Mouse (Mus musculus) yolk sac, embryonic 10.5 days (tissue): ENCODE data around the gene Cfl2.
"Not testable (repeated sequence)": the region's sequence is repeated elsewhere in the genome, so short reads cannot be mapped to it uniquely, and the experiment has no call there.

ENCODE experiments used
- DNase-seq: peaks from one replicate; pipeline ENCODE4 v3.0.0-alpha.2; 2017; ENCODE audit warnings: low spot score

Cfl2 gene

DNA sequence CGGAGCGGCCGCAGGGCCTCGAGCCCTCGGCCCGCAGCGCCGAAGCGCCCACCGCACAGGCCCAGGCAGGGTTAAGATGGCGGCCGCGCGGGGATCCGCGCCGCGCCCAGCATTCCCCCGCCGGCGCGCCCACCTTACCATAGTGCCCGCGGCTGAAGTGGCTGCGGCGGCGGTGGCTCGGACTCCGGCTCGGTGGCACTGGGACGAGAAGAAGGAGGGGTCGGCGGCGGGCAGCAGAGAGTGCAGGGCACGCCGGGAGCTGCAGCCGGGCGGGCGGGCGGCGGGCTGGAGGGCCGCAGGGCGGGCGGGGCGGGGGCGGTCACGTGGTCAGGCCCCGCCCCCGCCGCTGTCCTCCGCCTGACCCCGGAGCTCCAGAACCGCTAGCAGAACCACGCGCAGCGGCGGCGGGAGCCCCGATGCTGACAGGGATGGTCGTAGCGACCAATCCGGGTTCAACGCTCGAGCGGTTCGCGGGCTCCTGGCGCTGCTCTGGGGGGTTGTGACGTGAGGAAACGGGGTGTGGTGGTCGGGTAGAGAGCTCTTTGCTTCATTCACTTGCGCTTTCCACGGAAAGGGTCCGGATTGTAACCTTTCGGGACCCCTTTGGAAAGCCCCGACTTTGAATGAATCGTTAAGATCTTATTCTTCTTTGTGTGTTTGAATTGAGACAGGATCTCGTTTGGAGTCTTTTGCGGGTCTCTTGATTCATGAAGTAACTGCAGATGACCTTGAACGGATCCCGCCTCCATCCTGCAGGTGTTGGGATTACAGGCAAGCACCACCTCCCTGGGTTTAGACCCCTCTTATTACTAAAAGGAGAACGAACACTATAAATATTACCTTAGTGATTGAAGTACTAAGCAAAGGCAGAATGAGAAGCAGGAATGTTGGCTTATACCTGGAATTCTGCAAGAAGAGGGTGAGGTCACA is at the start of gene Cfl2:
TSS of gene Cfl2 (minus strand) at position 272 of the 930 bp plus-strand sequence.
- peak; percentile 88 for DNase-seq

DNA sequence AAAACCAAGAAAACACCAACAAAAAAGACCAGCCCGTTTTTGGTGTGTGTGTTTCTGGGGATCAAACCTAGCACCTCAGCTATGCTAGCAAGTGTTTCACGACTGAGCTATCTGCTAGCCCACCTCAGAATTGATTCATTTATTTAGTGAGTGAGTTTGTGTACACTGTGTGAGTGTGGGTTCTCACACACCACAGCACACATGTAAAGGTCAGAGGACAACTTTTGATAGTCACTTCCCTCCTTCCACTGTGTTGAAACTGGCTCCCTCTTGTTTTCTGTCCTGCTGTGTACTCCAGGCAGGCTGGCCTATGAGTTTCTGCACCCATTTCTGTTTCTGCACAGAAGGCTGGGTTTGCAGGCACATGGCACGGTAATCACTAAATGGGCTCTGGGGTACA is 47.7 kb upstream of the Cfl2 start:
- no peak for DNase-seq

GRCm38 (mm10) chr12:54892559-54892958 is 29.9 kb upstream of the Cfl2 start:
- not testable (repeated sequence) for DNase-seq

DNA sequence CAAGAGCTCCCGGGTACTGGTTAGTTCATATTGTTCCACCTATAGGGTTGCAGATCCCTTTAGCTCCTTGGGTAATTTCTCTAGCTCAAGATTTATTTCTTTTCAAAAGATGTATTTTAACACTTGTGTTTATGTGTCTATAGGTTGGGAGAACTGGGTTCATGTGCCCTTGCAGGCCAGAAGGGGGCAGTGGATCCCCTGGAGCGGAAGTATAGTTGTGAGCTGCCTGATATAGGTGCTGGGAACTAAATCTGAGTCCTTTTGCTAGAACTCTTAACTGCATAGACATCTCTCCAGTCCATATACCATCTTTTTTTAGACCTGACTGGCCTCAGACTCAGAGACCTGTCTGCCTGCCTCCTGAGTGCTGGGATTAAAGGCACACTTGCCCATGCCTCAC is 27.7 kb upstream of the Cfl2 start:
- DNase-seq, result no peak

DNA sequence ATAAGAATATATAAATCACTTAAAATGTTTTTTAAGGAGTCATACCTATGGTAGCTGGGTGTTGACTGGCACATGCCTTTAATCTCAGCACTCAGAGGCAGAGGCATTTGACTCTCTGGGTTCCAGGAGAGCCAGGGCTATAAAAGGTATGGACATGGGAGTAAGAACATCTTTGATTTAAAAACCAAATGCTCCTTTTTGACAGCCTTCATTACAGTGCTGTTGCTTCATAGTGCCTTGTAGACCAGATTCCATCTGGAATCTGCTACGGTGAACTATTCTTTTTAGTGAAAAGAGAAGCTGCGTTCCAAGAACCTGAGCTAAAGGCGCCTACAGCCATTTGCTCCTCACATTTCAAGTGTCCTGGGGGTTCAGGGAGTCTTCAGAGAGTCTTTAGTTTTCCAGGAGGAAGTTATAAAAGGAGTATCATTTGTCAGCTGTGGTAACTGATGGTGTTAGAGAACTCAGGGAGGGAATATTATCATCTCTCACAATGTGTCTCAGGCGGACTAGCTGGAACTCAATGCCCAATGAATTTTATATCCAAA is 25.0 kb upstream of the Cfl2 start:
- DNase-seq, result no peak

GRCm38 (mm10) chr12:54879630-54880029 is 17.0 kb upstream of the Cfl2 start:
- peak; percentile 12 for DNase-seq

DNA sequence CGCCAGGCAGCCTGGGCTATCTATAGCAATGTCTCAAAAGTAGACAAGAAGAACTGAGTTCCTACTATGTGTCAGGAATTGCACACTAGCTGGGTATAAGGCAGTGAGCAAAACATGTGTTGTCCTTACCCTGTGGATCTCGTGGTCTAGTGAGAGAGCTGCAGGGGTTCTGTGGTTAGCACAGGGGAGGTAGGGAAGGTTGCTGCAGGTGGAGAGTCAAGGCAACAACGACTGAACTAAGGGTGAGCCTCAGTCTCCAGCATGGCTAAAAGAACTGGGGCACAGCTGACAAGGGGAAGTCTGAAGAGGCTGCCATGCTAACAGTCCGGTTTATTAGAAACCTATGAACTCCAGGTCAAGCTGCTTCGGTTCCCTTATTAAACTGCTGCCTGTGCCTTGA is 16.5 kb upstream of the Cfl2 start:
- no peak for DNase-seq

DNA sequence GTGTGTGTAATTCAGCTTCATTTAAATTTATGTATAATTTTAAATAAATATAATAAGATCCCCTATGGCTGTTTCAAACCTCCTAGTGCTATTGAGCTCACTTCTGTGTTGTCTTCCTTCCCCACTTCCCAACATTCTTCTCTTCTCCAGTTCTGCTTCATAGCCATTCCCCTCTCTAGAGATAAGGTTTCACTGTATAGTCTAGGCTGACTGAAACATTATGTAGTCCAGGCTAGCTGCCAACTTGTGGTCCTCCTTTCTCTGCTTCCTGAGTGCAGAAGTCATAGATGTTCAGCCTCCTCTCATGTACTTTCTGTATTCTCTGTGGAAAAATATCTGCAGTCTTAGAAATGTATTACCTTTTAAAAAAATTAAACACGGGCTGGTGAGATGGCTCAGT is 15.2 kb upstream of the Cfl2 start:
- DNase-seq, result no peak

GRCm38 (mm10) chr12:54876879-54877278 is 14.2 kb upstream of the Cfl2 start:
- no peak for DNase-seq

DNA sequence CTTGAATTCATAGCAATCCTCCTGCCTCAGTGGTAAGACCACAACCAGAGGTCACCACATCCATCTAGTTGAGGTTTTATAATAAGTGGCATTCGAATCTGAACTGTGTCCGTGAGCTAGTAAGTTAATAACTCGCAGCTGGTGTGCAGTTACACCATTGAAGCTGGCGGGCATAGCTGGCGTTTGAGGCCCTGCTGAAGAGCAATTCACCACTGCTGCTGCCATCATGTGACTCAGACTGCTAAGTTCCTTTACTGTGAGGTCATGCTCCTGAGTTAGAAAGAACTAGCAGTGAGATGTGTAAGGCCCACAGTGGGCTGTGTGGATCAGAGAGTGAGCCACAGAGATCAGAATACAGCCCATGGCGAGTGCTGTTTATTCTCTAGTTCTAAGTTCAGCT is 12.0 kb upstream of the Cfl2 start:
- no peak for DNase-seq

DNA sequence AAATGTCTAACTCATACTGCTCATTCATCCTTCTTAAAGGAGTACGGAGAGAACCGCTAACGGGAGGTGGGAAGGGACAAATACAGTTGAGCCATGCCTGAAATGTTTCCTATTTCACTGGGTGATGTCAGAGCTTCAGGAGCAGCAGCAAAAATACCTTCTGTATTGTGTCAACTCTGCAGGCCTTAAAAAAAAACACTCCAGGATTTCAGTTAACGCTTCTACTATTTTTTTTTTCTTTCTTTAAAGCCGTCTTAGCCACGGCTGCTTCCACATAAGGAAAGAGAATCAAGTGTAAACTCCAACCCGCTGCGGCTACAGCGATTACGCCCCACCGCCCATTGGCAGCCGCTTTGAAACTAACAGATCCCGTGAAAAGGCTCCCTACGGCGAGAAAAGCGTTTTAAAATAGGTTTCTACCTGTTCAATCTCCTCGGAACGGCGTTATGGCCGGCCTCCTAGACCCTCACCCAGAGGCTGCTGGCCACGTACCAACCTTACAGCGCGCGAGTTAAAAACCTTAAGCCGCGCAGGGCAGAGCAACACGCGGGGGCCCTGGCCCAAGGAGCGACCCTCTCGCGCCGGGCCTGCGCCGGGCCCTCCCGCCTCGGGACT is 579 bp downstream of the Cfl2 start:
- DNase-seq, result no peak

- DNase-seq, result no peak
Measured at GRCm38 (mm10) chr12:54859531-54859930, 3.1 kb downstream of the Cfl2 start.

DNA sequence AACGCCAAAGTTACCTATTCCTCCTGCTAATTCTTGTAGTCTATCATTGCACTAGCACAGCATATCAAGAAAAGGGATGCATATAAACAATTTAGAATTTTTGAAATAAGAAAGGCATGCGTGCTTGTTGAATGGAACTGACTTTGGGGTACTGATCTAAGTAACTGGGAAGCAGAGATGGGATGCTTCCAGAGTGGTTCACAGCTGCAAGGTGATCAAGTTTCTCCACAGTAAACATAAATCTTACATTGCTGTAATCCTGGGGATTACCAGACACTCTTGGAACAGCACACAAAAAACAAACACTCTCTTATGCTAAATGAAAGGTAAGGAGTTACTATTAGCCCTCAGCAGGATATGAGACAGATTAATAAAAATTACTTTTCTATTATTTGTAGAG is 12.1 kb downstream of the Cfl2 start:
- DNase-seq, result no peak

DNA sequence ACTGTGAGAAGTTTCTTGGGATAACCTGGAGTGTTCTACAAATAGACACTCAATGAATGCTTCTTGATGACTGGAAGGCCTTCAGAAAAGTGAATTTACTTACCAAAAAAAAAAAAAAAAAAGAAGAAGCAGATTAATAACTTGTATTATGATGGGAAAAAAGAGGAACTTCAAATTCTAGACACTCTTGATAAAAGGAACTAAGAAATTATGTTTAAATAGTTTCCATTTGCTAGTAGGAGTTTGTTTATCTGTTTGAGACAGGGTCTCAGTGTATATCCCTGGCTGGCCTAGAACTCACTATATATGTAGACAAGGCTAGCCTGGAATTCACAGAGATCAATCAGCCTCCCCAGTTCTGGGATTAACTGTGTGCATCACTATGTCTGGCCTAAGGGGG is 18.3 kb downstream of the Cfl2 start:
- DNase-seq, result no peak

- DNase-seq, result no peak
Measured at GRCm38 (mm10) chr12:54841576-54841975, 21.1 kb downstream of the Cfl2 start.

- DNase-seq, result no peak
Measured at GRCm38 (mm10) chr12:54839815-54840214, 22.9 kb downstream of the Cfl2 start.

DNA sequence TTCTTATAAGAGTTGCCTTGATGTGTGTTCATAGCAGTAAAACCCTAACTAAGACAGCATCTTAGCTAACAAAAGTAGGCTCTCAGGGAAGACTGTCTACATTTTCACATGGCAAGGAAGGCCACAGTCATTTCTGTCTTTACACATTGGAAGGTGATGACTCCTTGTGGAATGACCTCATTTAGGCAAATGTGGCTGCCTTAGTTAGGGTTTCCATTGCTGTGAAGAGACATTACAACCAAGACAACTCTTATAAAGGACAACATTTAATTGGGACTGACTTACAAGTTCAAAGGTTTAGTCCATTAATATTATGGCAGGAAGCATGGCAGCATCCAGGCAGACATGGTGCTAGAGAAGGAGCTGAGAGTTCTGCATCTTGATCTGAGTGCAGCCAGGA is 23.7 kb downstream of the Cfl2 start:
- no peak for DNase-seq

DNA sequence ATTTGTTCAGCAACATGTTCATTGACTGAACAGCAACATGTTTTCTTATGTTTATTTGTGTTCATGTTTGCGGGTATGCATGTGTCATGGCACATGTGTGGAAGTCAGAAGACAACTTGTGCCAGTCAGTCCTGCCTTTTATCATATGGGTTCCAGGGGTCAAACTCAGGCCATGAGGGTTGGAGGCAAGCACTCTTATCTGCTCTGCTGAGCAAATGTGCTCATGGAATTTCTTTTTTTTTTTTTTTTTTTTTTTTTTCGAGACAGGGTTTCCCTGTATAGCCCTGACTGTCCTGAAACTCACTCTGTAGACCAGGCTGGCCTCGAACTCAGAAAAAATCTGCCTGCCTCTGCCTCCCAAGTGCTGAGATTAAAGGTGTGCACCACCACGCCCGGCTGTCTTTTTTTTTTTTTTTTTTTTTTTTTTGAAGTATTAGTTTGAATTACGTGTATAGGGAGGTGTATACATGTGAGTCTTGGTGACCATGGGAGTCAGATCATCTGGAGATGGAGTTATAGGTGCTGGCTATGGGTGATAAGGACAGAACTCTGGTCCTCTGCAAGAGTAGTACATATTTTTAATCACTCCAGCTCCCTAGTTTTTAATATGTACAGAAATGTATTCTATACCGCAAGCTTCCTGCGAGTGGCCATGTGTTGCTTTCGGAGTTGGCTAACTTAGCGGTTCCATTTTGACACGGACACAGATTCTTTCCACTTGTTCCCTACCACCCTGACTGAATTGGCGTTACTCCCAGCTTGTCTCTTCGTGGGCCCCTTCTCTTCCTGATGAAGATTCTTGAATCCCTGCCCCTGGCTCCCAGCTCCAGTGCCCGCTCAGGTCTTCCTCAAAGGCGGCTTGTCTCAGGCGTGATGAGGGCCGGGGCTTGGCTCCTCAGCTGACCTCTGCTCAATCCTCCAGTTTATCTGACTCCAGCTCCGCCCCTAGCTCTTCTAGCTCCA is 26.8 kb downstream of the Cfl2 start:
- no peak for DNase-seq

DNA sequence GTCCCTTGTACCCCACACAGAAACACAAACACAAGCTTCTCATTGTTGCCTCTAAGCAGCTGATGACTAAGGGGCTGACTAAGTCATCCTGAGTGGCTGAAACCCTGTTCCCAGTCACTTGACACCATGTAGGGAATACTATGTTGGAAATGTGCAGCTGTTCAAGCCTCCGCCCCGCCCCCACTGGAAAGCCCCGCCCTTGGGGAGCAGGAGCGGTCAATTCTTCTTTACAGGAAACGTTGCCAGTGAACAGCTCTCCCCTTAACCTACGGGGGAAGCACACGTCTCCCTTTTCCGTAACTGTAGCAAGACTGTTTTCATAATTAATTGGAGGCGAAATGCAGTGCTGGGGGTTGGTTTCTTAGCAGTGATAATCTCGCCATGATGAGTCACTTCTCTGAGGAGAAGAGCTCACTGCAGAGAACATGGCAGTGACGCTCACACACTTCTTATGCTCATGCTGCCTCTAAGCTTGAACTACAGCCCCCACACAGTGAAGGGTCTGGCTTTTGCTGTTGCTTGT is 27.7 kb downstream of the Cfl2 start:
- DNase-seq, result peak; percentile 80

- no peak for DNase-seq
Measured at GRCm38 (mm10) chr12:54833856-54834399, 28.7 kb downstream of the Cfl2 start.

DNA sequence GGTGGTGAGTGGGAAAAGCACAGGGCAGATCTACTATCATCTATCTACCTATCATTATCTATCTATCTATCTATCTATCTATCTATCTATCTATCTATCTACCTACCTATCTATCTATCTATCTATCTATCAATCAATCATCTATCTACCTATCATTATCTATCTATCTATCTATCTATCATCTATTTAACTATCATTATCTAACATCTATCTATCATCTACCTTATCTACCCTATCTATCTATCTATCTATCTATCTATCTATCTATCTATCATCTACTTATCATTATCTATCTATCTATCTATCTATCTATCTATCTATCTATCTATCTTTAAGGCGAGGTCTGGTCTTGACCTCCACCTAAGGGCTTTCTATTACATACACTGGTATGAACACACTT is 30.8 kb downstream of the Cfl2 start:
- DNase-seq, result not testable (repeated sequence)

DNA sequence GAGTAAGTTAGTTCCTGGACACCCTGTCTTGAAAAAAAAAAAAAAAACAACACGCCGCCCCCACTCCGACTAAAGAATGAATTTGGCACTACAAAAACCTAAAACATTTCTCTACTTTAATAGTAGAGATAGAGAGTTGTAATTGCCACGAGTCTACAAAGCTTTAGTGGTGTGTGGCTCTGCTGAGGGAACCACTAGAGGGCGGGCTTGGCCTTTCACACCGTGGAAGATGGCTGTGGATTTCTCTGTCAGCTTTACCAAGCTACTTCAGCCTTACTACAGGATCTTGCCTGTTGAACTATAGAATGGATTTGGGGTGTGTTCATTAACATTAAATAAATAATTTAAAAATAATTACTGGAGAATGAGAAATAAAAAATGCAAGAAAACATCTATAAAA is 32.1 kb downstream of the Cfl2 start:
- no peak for DNase-seq
